Mouse (Mus musculus) retina, postnatal 1 day (tissue): Measurements from ENCODE around the gene Hand1.
"Not testable (repeated sequence)": the region's sequence is repeated elsewhere in the genome, so short reads cannot be mapped to it uniquely, and the experiment has no call there.

Experiments used
- DNase-seq: peaks from one replicate; pipeline ENCODE4 v3.0.0-alpha.2; 2012

The Hand1 gene

DNA sequence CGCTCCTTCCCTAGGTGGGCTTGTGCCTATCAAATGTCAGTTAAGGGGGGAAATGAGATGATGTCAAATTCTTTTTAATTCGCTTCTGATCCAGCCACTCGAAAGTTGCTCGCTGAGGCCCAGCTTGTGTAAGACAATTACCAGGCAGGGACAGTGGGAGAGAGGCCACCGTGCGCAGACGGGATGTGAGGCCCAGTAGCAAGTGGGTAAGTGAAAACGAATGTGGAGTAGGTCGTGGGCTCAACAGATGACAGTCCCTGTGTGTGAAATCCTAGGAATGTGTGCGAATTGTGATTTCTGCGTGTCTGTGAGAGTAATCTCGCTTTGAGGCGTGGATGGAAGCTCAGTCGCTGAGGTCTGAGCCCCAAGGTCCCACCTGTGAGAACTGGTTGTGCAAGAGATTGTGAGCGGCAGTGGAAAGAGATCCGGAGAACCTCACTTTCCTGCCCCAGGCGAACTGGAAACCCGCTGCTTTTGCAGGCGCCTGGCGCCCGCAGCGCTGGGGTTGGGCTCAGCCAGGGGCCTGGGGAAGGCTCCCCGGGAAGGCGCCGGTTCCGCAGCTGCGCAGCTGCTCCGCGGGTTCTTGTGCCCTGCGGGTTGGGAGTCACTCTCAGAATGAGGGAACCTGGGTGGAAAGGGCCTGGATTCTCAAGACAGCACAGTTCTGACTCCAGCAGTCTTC is 819 bp upstream of the Hand1 start:
- no peak for DNase-seq

DNA sequence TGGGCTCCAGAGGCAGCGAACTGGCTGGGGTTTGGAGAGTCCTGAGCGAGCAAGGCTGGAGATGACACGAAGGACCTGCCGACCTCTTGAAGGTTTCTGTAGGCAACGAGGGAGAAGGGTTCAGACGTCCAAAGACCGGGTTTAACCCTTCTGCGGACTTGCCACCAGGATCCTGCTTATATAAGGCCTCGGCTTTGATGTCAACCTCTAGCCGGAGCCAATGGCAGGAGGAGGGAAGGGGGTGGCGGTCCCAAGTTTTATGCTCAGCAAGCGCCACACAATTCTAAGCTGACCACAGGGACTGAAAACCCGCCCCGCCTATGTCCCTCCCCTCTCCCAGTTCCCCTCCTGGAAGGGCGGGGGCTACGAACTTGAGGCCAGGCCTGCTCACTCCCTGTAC is 757 bp downstream of the Hand1 start:
- DNase-seq, result peak; percentile 25

- peak; percentile 39 for DNase-seq
Observed at GRCm38 (mm10) chr11:57831281-57831781, 1.3 kb downstream of the Hand1 start.

- DNase-seq, result no peak
Observed at GRCm38 (mm10) chr11:57829871-57830775, 2.5 kb downstream of the Hand1 start.

- DNase-seq, result peak; percentile 64
Observed at GRCm38 (mm10) chr11:57828955-57829870, 3.4 kb downstream of the Hand1 start.

DNA sequence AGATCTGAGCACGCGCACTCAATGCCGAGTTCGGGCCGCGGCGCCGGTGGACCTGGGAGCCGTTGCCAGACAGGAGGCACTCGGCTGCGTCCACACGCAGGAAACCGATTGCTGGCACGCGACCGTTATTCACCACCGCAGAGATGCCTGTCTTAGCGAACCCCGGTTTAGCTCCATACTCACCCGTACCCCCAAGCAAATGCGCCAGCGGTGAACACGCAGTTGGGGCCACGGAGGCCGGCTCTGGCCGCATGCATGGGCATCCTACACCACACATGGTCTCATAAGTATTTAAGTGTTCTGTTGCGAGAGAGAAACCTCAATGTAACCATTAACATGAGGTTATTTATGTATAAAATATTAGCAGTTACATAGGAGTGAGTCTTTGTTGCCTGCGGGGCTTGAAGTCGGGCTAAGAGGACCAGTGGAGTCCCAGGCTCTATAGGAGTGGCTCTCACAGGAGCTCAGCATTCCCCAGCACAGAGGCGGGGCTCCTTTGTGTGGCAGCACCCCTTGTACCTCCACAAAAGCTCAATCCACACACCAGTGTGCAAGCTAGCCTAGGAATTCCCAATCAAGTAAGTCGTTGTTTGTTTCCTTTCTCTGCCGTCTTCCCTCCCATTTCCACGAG is 4.6 kb downstream of the Hand1 start:
- DNase-seq, result peak; percentile 43

GRCm38 (mm10) chr11:57827048-57827914 is 5.3 kb downstream of the Hand1 start:
- DNase-seq, result peak; percentile 37

DNA sequence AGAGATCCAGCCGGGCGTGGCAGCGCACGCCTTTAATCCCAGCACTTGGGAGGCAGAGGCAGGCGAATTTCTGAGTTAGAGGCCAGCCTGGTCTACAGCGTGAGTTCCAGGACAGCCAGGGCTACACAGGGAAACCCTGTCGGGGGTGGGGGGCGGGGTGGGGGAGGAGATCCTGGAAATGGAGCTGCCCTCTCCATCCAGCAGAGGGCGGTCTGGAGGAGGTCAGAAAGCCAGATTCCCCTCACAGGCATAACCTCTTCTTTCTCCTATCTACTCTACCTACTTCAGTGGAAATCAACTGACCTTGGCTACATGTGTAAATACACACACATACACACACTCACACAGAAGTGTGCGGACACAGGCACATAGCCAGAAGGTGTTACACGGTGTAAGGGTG is 7.4 kb downstream of the Hand1 start:
- not testable (repeated sequence) for DNase-seq

GRCm38 (mm10) chr11:57823714-57824113 is 8.9 kb downstream of the Hand1 start:
- DNase-seq, result no peak

- DNase-seq, result not testable (repeated sequence)
Observed at GRCm38 (mm10) chr11:57823159-57823558, 9.5 kb downstream of the Hand1 start.

GRCm38 (mm10) chr11:57819999-57820581 is 12.5 kb downstream of the Hand1 start:
- DNase-seq, result peak; percentile 80

GRCm38 (mm10) chr11:57818189-57818588 is 14.4 kb downstream of the Hand1 start:
- no peak for DNase-seq

GRCm38 (mm10) chr11:57813641-57814040 is 19.0 kb downstream of the Hand1 start:
- no peak for DNase-seq

DNA sequence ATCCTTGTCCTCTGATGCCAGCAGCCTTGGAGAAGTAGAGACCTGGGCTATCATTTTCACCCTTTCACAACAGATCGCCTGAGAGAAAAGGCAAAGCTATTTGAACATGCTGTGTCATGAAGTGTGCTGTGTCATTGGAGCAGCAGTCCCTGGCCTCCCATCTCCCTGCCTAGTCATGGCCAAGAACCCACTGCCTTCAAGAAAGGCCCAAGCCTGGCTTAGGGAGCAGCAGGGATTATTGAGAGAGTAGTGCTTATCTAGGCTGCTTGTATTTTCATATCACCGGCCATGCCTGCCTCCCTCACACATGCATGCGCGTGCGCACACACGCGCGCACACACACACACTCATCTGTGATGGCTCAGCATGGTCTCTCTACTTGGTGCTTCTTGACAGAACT is 20.4 kb downstream of the Hand1 start:
- DNase-seq, result no peak

DNA sequence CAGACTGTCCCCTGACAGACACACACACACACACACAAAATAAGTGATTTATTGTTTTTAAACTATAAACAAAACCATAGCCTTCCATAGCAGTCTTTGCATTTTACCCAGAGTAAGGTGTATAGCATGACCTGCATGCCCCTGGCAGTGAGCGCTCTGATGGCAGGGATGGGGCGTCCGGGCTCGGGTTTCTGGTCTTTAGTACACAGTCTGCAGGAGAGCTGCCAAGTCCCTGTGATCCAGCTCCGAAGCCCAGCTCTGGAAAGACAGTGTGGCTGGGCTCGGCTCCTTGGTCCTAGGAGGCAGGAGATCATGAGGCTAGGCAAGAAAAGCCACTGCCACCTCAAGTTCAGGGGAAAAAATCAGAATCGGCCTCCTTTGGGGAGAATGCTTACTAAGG is 21.6 kb downstream of the Hand1 start:
- no peak for DNase-seq

DNA sequence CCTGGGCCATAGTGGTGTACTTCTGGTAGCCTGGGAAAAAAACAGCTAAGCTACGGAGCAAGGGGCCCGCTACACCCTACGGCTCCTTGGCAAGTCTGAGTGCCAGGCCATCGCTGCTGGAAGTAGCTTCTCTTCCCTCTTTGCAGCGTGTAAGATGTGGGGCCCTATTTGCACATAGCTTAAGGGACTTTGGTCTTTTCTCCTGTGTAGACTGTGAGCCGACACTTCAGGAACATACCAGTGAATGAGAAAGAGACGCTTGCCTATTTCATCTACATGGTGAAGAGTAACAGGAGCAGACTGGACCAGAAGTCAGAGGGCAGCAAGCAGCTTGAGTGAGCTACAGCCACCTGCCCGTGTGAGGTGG is 22.9 kb downstream of the Hand1 start:
- DNase-seq, result no peak

GRCm38 (mm10) chr11:57809017-57809731 is 23.4 kb downstream of the Hand1 start:
- DNase-seq, result no peak

- DNase-seq, result no peak
Observed at GRCm38 (mm10) chr11:57805047-57805446, 27.6 kb downstream of the Hand1 start.

DNA sequence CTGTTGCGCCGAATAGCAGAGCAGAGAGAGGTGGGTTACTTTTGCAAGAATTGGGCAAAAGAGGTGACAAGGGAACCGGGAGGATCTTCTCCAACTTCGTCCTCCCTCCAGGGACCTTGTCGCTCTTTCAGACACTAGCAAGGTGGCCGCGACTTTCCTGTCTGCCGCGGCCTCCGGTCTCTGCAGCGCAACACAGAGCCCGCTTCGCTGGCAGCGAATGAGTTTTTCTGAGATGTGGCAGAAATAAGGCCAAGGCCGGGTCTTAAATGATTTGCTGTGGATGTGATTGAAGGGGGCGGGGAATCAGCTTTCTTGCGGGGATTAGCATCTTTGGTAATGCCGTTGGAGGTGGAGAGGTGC is 30.1 kb downstream of the Hand1 start:
- peak; percentile 53 for DNase-seq

- peak; percentile 64 for DNase-seq
Observed at GRCm38 (mm10) chr11:57801766-57802510, 30.7 kb downstream of the Hand1 start.
